Mouse (Mus musculus): ENCODE results near the gene Gtf3a. TPM values are rescaled to one million over a fixed set of nuclear protein-coding genes. Genes with fewer than 3 reads are reported as not detected.
"Not testable (repeated sequence)": the region's sequence is repeated elsewhere in the genome, so short reads cannot be mapped to it uniquely, and the experiment has no call there.

The Gtf3a gene
- polyA plus RNA-seq, 1 experiment: 39.2 TPM

GRCm38 (mm10) chr5:146937541-146938503 is 10.6 kb upstream of the Gtf3a start:
- no peak for DNase-seq (ENCODE audit: low read depth)

- no peak for DNase-seq (ENCODE audit: low read depth)
These were observed 9.2 kb upstream of the Gtf3a start for GRCm38 (mm10) chr5:146939109-146939796.

- no peak for DNase-seq (ENCODE audit: low read depth)
These were observed 8.2 kb upstream of the Gtf3a start for GRCm38 (mm10) chr5:146940219-146940618.

- not testable (repeated sequence) for DNase-seq (ENCODE audit: low read depth)
These were observed 6.5 kb upstream of the Gtf3a start for GRCm38 (mm10) chr5:146941939-146942338.

GRCm38 (mm10) chr5:146942965-146943364 is 5.5 kb upstream of the Gtf3a start:
- DNase-seq (ENCODE audit: low read depth): no peak

GRCm38 (mm10) chr5:146944568-146944967 is 3.9 kb upstream of the Gtf3a start:
- no peak for DNase-seq (ENCODE audit: low read depth)

GRCm38 (mm10) chr5:146946682-146947081 is 1.8 kb upstream of the Gtf3a start:
- no peak for DNase-seq (ENCODE audit: low read depth)

- DNase-seq (ENCODE audit: low read depth): no peak
These were observed 960 bp upstream of the Gtf3a start for GRCm38 (mm10) chr5:146947497-146947896.

GRCm38 (mm10) chr5:146948041-146948507 is 383 bp upstream of the Gtf3a start:
- DNase-seq (ENCODE audit: low read depth): no peak

- no peak for DNase-seq (ENCODE audit: low read depth)
These were observed 6.1 kb downstream of the Gtf3a start for GRCm38 (mm10) chr5:146954576-146954975.

- DNase-seq (ENCODE audit: low read depth): no peak
These were observed 7.2 kb downstream of the Gtf3a start for GRCm38 (mm10) chr5:146955651-146956050.

GRCm38 (mm10) chr5:146956678-146957077 is 8.2 kb downstream of the Gtf3a start:
- DNase-seq (ENCODE audit: low read depth): no peak

GRCm38 (mm10) chr5:146963118-146963936 is 14.9 kb downstream of the Gtf3a start, which contains the start of gene Mtif3:
Gene Mtif3, minus strand, starts transcription at chr5:146963800.
- DNase-seq (ENCODE audit: low read depth): no peak

GRCm38 (mm10) chr5:146963937-146964278 is 15.5 kb downstream of the Gtf3a start:
- no peak for DNase-seq (ENCODE audit: low read depth)

GRCm38 (mm10) chr5:146968695-146969393 is 20.4 kb downstream of the Gtf3a start:
- no peak for DNase-seq (ENCODE audit: low read depth)

- DNase-seq (ENCODE audit: low read depth): no peak
These were observed 23.5 kb downstream of the Gtf3a start for GRCm38 (mm10) chr5:146971776-146972561.

- no peak for DNase-seq (ENCODE audit: low read depth)
These were observed 24.9 kb downstream of the Gtf3a start for GRCm38 (mm10) chr5:146973353-146973752.

- no peak for DNase-seq (ENCODE audit: low read depth)
These were observed 25.7 kb downstream of the Gtf3a start for GRCm38 (mm10) chr5:146973858-146974780.

GRCm38 (mm10) chr5:146974781-146975123 is 26.3 kb downstream of the Gtf3a start:
- DNase-seq (ENCODE audit: low read depth): no peak

Data from gonadal fat pad, adult 2 months (tissue).